In genomic region chr15:102091688-102092087, GRCm38 (mm10) we compare ENCODE assay signal across 1 mouse cellular context.
TF ChIP-seq lines count a peak whose summit lies in the region.

No protein-coding gene starts in this region.

TF ChIP-seq in myocyte, 11 proteins besides CTCF, POLR2A, EP300 and RAD21:
- TF ChIP-seq REST (IDR thresholded peaks at IDR 0.05; ENCODE audit: insufficient read depth, insufficient read length) (no peak), POLR2AphosphoS2 (IDR thresholded peaks at IDR 0.05; ENCODE audit: insufficient read length, low read depth) (no peak), TCF3 (IDR thresholded peaks at IDR 0.05; ENCODE audit: insufficient read length, low read depth) (no peak), MYOD1 (IDR thresholded peaks at IDR 0.05; ENCODE audit: control insufficient read depth in 1 of 3, insufficient read length in 2 of 3, low read depth in 2 of 3) (no peak), E2F4 (IDR thresholded peaks at IDR 0.05; ENCODE audit: insufficient read depth) (no peak)
